Mouse (Mus musculus): ENCODE measurements around the gene Mfsd11.

DNA sequence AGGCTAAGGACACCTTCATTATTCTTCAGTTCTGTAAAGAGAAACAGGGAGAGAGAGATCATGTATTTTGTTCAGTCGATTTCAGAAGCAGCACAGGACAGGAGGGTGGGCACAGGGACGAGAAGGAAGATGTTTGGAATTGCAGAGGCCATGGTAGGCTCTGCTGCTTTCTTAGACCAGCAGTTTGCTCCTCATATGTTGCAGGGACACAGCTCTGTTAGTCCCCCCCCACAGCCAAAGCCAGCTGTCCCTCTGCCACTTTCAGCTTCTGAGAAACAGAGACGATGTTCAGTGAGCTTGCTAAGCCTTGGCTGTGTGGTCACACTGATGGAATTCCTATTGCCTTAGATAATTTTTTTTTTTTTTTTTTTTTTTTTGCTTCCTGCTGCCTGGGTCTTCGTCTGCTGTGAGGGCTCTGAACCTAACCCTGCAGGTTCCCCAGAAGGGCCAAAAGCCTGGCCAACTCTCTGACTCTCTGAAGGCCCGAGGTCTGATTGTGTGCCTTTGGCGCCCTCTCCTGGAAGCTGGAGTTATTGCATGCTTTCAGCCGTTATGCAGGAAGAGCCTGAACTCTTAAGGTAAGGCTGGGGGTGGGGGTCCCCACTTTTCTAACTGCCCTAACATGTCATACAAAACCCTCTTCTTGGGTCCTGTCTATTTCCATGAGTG lies 44.2 kb upstream of the Mfsd11 start:
- no peak for TF ChIP-seq POLR2A (IDR thresholded peaks at IDR 0.05; ENCODE audit: insufficient read depth, low read depth, low read length)
- TF ChIP-seq CTCF (IDR thresholded peaks at IDR 0.05; ENCODE audit: insufficient read depth, low read depth, low read length) = peak; percentile 79

All from olfactory bulb, adult 2 months (tissue).